Mouse (Mus musculus): ENCODE data around the gene Rreb1.

DNA sequence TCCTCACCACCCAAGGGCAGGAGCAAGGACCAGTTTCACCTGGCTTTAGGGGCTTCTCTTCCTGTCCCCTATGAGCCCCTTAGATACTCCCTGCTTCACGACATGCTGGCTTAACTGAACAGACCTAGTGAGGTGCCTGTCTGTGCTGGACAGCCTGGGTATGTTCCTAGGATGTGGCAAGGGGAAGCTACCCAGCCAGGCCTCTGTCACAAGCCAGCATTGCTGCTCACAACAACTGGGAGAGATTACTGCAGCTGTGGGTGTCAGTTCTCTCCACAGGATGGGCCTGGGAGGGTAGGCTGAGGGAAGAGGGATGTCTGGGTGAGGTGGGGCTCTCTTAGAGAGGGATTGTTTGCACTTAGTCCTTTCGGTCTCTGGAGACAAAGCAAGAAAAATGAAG lies 142.5 kb downstream of the Rreb1 start:
- TF ChIP-seq CTCF (IDR thresholded peaks at IDR 0.05; ENCODE audit: control insufficient read depth, insufficient read depth, insufficient read length): no peak
- no peak for TF ChIP-seq MYOG (IDR thresholded peaks at IDR 0.05; ENCODE audit: control insufficient read depth, extremely low read depth, insufficient read length)
- TF ChIP-seq MAX (IDR thresholded peaks at IDR 0.05): no peak
- TF ChIP-seq CEBPB (IDR thresholded peaks at IDR 0.05; ENCODE audit: low read depth): no peak
- TF ChIP-seq MYOD1 (IDR thresholded peaks at IDR 0.05; ENCODE audit: control insufficient read depth, insufficient read length, low read depth): no peak

Data from C2C12 (cell line).